ENCODE assay signal across 27 mouse cellular contexts in the genomic region with DNA sequence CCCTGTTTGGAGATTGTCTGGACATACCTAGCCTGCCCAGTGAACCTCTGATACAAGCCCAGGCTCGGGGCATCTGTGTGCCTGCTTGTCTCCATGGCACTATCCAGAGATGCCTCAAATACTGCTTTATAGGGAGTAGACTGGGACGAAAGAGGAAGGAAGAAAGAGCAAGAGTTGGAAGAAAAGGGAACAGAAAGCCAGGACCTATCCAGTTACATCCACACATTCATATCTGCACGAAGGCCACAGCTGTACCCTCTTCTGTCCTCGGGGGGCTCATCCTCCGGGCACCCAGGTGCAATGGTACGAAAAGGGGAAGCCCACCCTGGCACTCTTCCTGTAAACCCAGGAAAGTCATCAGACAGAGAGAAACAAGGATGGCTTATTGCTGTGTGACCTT.
DNase-seq lines count a peak whose midpoint lies in the region; ATAC-seq lines count a peak whose summit lies in the region.
"Had no signal": no experiment of that assay in that cellular context is flagged by ENCODE, and none has a peak within 500 bp of the region (broad histone marks: within the 10 kb centered on the region; RNA-seq: fewer than 3 reads in every experiment).

No protein-coding gene starts in this region.

- H3K36me3 ChIP-seq in forebrain, embryonic 13.5 days (ENCODE audit: poor library complexity, severe bottlenecking): no peaks in the 10 kb centered on the region
- H3K36me3 ChIP-seq: embryonic facial prominence, embryonic 13.5 days; embryonic facial prominence, embryonic 15.5 days; forebrain, embryonic 10.5 days; forebrain, embryonic 12.5 days; forebrain, embryonic 15.5 days; G1E had no signal

- H3K27me3 ChIP-seq in forebrain, embryonic 13.5 days: no peaks in the 10 kb centered on the region
- H3K27me3 ChIP-seq: CH12.LX; forebrain, embryonic 12.5 days; forebrain, embryonic 15.5 days had no signal

- ATAC-seq in common myeloid progenitor, adult 5-6 weeks (replicated peaks; ENCODE audit: low read depth, poor library complexity, severe bottlenecking): peak; percentile 80
- ATAC-seq in hematopoietic stem cell, adult 5-6 weeks (replicated peaks in 1 of 2; ENCODE audit: insufficient read depth in 1 of 2, low FRiP score in 2 of 2, low TSS enrichment in 1 of 2, low read depth in 1 of 2, poor library complexity in 2 of 2, severe bottlenecking in 2 of 2): 0 out of 4 replicates have a peak, but pooled peaks have one; percentile 20
- ATAC-seq in megakaryocyte progenitor cell, adult 5-6 weeks (replicated peaks; ENCODE audit: poor library complexity): peak; percentile 73
- no peak for ATAC-seq in forebrain, embryonic 13.5 days
- ATAC-seq: activated CD4-positive, CD25-positive, alpha-beta regulatory T cell, adult 4 months; CD4-positive, CD25-positive, alpha-beta regulatory T cell, adult 4 months; forebrain, embryonic 15.5 days; forebrain, postnatal 0 days; Patski had no signal

- no peak overlapping the region for H3K27ac ChIP-seq in forebrain, embryonic 13.5 days
- H3K27ac ChIP-seq: embryonic facial prominence, embryonic 13.5 days; embryonic facial prominence, embryonic 15.5 days; forebrain, embryonic 10.5 days; forebrain, embryonic 12.5 days; forebrain, embryonic 15.5 days had no signal

- no peak overlapping the region for H3K4me3 ChIP-seq in forebrain, embryonic 13.5 days
- H3K4me3 ChIP-seq: embryonic facial prominence, embryonic 13.5 days; embryonic facial prominence, embryonic 15.5 days; erythroblast, embryonic 14.5 days; forebrain, embryonic 10.5 days; forebrain, embryonic 12.5 days; forebrain, embryonic 15.5 days had no signal

- no peak overlapping the region for H3K9ac ChIP-seq in forebrain, embryonic 13.5 days
- H3K9ac ChIP-seq: embryonic facial prominence, embryonic 13.5 days; embryonic facial prominence, embryonic 15.5 days; forebrain, embryonic 12.5 days; forebrain, embryonic 15.5 days; forebrain, postnatal 0 days had no signal

- peaks cover 8% of the 10 kb centered on the region; the same call in 1 of the 2 replicates for H3K4me1 ChIP-seq in forebrain, embryonic 13.5 days

- no peak overlapping the region for H3K4me2 ChIP-seq in forebrain, embryonic 13.5 days
- H3K4me2 ChIP-seq: embryonic facial prominence, embryonic 13.5 days; embryonic facial prominence, embryonic 15.5 days; forebrain, embryonic 12.5 days; forebrain, embryonic 15.5 days had no signal

- no peak for DNase-seq in heart, postnatal 25 days (ENCODE audit: low spot score)
- DNase-seq: adrenal gland, adult 8-10 months; adrenal gland, postnatal 14 days; adrenal gland, postnatal 36 days; B cell, adult 2 months; cerebellum, adult 11-12 months; cerebellum, adult 2 months; cerebellum, adult 9-10 months; cerebellum, postnatal 10 days; cerebellum, postnatal 25 days; embryo, embryonic 11 days; forebrain, postnatal 0 days had no signal

- intact Hi-C loops in heart, postnatal 25 days (cut with DNase I): no loop called here

- no peaks in the 10 kb centered on the region for H3K9me3 ChIP-seq in forebrain, embryonic 13.5 days (replicated peaks)
- H3K9me3 ChIP-seq: embryonic facial prominence, embryonic 13.5 days; embryonic facial prominence, embryonic 15.5 days; forebrain, embryonic 10.5 days; forebrain, embryonic 12.5 days; forebrain, embryonic 15.5 days had no signal

- WGBS in forebrain, embryonic 13.5 days: 91% methylated on average over 6 of the region's 6 CpGs
